Mouse (Mus musculus): Measurements from ENCODE around the gene Adgrd1. TPM values are rescaled to one million over a fixed set of nuclear protein-coding genes. Genes with fewer than 3 reads are reported as not detected.
"Not testable (repeated sequence)": the region's sequence is repeated elsewhere in the genome, so short reads cannot be mapped to it uniquely, and the experiment has no call there.

Gene Adgrd1
- polyA plus RNA-seq, 1 experiment from 2014 or later, result 2.4 TPM

DNA sequence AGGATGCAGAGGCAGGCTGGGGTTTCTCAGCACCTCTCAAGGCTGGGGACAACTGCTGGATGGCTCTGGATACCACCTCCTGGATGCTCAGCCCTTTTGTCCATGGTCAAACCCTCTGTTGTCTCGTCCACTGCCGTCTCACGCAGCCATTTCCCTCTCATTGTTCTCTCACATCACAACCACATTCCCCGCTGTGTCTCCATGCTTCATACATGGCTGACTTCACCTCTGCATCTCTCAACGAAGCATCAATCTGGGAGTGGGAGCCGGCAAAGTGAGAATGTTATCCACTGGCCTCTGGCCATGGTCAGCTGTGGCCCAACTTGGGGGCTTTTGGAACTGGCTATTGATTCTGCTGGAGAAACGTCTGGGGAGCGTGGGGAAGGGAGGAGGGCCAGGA is 15.2 kb downstream of the Adgrd1 start:
- whole genome bisulfite sequencing, result 78% methylated on average over 8 of the region's 8 CpGs
- H3K4me1 ChIP-seq, result no peaks in the 10 kb centered on the region; the same call in 1 of the 2 replicates
- no peaks in the 10 kb centered on the region for H3K9me3 ChIP-seq
- no peaks in the 10 kb centered on the region for H3K36me3 ChIP-seq
- no peak overlapping the region for H3K27ac ChIP-seq
- no peak overlapping the region for H3K4me2 ChIP-seq
- H3K9ac ChIP-seq, result no peak overlapping the region
- no peaks in the 10 kb centered on the region for H3K27me3 ChIP-seq
- no peak overlapping the region for H3K4me3 ChIP-seq
- ATAC-seq (ENCODE audit: insufficient number of reproducible peaks, low FRiP score, low TSS enrichment, low read depth), result no peak

DNA sequence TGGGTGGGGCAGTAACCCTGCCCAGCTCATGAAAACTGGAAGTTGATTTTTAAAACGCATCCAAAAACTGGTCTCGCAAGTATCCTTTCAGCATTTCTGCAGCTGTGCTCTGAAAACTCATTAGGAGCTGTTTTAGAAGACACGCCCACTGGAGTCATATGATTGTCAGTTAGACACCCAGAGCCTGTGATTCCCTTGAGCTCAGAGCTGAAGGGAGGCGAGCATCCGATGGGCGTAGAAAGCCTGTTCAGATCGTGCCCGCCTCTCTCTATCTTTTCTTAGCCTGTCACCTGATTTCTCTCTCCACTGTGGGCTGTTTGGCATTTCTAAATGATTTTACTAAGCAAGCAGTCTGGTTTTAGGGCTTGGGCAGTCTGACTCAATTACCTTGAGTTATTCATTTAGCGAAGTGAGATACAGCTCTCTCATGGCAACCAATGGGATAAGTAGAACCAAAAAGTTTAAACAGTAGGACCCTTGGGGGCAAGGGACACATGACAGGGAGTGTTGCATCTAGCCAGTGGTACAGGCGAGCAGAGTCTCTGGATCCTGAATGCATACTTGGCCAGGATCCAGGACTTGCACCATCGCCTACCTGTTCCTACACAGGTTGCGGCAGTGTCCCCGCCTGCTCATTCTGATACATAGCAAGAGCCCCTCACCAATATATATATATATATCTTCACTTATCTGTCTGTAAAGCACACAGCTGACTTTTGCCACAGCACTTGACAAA is 17.4 kb downstream of the Adgrd1 start:
- no peaks in the 10 kb centered on the region for H3K27me3 ChIP-seq
- WGBS, result 58% methylated on average over 13 of the region's 13 CpGs
- peak overlapping the region; percentile 40; the same call in 1 of the 2 replicates for H3K27ac ChIP-seq
- no peak overlapping the region for H3K4me2 ChIP-seq
- H3K4me3 ChIP-seq, result no peak overlapping the region
- no peaks in the 10 kb centered on the region; the same call in 1 of the 2 replicates for H3K4me1 ChIP-seq
- no peak overlapping the region for H3K9ac ChIP-seq
- no peaks in the 10 kb centered on the region for H3K9me3 ChIP-seq
- no peaks in the 10 kb centered on the region for H3K36me3 ChIP-seq
- no peak for ATAC-seq (ENCODE audit: insufficient number of reproducible peaks, low FRiP score, low TSS enrichment, low read depth)

DNA sequence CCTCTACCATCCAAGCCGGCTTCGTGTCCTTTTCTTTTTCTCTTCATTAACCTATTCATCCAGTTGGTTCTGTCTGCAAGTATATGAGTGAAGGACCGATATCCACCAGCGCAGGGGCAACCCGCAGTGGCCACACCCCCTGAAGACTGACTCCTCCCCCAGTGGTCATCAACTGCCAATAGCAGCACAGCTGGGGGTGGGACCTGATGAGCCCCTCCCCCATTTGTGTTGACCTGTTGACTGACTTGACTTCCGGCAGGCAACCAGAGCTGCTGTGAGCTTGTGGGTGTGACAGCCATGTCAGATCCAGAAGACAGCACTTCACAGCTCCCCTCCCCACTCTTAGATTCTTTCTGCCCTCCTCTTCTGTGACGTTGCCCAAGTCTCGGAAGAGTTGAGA is 19.7 kb downstream of the Adgrd1 start:
- H3K9ac ChIP-seq, result no peak overlapping the region
- H3K27ac ChIP-seq, result no peak overlapping the region
- no peak overlapping the region for H3K4me3 ChIP-seq
- no peak for ATAC-seq (ENCODE audit: insufficient number of reproducible peaks, low FRiP score, low TSS enrichment, low read depth)
- no peaks in the 10 kb centered on the region for H3K27me3 ChIP-seq
- H3K4me2 ChIP-seq, result no peak overlapping the region
- H3K36me3 ChIP-seq, result no peaks in the 10 kb centered on the region
- WGBS, result 78% methylated on average over 8 of the region's 8 CpGs
- H3K9me3 ChIP-seq, result no peaks in the 10 kb centered on the region
- no peaks in the 10 kb centered on the region; the same call in 1 of the 2 replicates for H3K4me1 ChIP-seq

DNA sequence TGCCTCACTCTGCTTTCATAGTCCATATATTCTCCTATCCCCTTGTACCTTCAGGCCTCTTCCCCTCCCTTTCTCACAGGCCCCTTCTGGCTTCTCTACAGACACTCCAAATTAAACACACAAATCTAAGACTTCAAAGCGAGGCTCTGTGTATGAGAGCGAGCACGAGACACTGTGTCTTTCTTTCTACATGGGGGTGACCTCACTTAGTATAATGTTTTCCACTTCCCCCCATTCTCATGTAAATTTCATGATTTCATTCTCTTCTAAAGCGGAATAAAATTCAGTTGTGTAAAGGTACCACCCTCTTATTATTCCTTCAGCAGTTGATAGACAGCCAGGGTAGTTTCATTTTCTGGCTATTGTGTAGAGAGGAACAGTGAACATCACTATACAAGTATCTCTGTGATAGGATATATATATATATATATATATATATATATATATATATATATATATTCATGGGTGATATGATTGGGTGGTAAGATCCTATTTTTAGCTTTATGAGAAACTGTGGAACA is 21.1 kb downstream of the Adgrd1 start:
- Histone ChIP-seq H3K27me3 (no peaks in the 10 kb centered on the region), H3K9me3 (no peaks in the 10 kb centered on the region), H3K27ac (no peak overlapping the region), H3K4me3 (no peak overlapping the region), H3K9ac (no peak overlapping the region), H3K4me2 (no peak overlapping the region), H3K36me3 (no peaks in the 10 kb centered on the region), H3K4me1 (no peaks in the 10 kb centered on the region; the same call in 1 of the 2 replicates)
- no peak for ATAC-seq (ENCODE audit: insufficient number of reproducible peaks, low FRiP score, low TSS enrichment, low read depth)
- WGBS, result 82% methylated on average over 4 of the region's 4 CpGs

DNA sequence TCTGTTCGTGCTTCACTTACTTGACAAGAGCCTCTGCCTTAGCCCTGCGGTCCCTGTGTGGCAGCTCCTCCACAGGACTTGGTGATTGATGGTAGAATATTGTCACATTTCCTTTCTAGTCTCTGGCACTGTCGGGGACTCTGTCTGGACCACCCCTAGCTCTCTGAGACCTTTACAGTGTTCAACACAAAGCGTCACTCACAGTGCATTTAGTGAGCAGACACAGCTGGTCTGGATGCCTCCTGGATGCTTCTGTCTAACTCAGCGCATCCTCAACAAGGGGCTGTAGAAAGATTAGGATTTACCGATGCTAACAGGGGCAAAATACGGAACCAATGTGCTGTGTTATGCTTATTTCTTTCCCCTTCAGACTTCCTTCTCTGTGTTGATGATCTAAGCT is 22.0 kb downstream of the Adgrd1 start:
- 61% methylated on average over 7 of the region's 7 CpGs for WGBS
- H3K4me3 ChIP-seq, result no peak overlapping the region
- H3K4me1 ChIP-seq, result no peaks in the 10 kb centered on the region; the same call in 1 of the 2 replicates
- H3K4me2 ChIP-seq, result no peak overlapping the region
- ATAC-seq (ENCODE audit: insufficient number of reproducible peaks, low FRiP score, low TSS enrichment, low read depth), result no peak
- H3K9ac ChIP-seq, result no peak overlapping the region
- no peak overlapping the region for H3K27ac ChIP-seq
- H3K27me3 ChIP-seq, result no peaks in the 10 kb centered on the region
- no peaks in the 10 kb centered on the region for H3K36me3 ChIP-seq
- H3K9me3 ChIP-seq, result no peaks in the 10 kb centered on the region

DNA sequence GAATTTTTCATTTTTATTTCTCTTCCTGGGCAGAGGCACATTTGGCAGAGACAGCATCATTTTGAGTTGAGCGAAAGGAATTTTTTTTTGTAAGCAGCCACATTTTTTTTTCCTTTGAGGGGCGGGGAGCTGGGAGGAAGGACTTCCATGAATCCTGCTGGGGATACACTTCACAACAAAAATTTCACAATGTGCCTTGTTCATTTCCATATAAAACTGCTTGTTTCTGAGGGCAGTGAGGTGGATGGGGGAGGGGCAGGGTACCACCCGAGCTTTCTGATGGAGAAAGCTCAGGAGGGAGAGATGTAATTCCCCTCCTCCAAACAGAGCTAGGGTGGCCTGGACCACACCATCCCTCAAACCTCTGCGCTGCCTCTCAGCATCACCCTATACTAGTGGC is 22.6 kb downstream of the Adgrd1 start:
- 58% methylated on average over 4 of the region's 4 CpGs for WGBS
- Histone ChIP-seq H3K4me3 (no peak overlapping the region), H3K9me3 (no peaks in the 10 kb centered on the region), H3K9ac (no peak overlapping the region), H3K36me3 (no peaks in the 10 kb centered on the region), H3K27me3 (no peaks in the 10 kb centered on the region), H3K27ac (no peak overlapping the region), H3K4me2 (no peak overlapping the region), H3K4me1 (0 out of 2 replicates have a peak, but pooled peaks cover under 1% of the 10 kb centered on the region)
- ATAC-seq (ENCODE audit: insufficient number of reproducible peaks, low FRiP score, low TSS enrichment, low read depth), result no peak

DNA sequence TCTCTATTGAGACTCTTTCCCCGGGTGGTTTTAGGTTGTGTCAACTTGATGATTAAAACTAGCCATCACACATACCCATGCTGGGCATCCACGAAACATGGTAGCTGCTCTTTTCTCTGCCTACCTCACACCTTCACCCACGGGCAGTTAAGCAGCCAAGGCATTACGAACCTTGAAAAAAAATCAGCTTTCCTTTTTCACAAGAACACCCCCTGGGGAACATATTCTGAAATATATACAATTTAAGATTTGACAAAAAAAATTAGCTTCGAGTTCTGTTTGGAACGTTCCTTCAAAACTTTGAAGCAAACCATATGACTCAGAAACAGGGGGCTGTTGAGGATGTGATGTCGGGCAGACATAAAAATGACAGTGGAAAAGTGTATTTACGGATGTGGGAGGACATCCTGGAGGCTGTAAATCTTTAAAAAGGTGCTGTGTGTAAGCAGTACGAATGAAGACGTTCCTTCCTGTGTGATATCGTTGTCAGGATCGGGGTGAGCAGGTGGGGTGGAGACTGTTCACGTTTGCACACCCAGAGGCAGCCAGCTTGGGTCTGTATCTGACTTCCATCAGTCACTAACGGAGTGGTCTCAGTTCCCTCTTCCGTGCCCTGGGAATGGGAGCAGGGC is 25.2 kb downstream of the Adgrd1 start:
- H3K9me3 ChIP-seq, result no peaks in the 10 kb centered on the region
- H3K4me3 ChIP-seq, result no peak overlapping the region
- H3K9ac ChIP-seq, result no peak overlapping the region
- no peaks in the 10 kb centered on the region for H3K36me3 ChIP-seq
- WGBS, result 75% methylated on average over 15 of the region's 15 CpGs
- no peaks in the 10 kb centered on the region for H3K27me3 ChIP-seq
- no peak overlapping the region for H3K27ac ChIP-seq
- H3K4me2 ChIP-seq, result no peak overlapping the region
- no peak for ATAC-seq (ENCODE audit: insufficient number of reproducible peaks, low FRiP score, low TSS enrichment, low read depth)
- H3K4me1 ChIP-seq, result 0 out of 2 replicates have a peak, but pooled peaks cover 10% of the 10 kb centered on the region

DNA sequence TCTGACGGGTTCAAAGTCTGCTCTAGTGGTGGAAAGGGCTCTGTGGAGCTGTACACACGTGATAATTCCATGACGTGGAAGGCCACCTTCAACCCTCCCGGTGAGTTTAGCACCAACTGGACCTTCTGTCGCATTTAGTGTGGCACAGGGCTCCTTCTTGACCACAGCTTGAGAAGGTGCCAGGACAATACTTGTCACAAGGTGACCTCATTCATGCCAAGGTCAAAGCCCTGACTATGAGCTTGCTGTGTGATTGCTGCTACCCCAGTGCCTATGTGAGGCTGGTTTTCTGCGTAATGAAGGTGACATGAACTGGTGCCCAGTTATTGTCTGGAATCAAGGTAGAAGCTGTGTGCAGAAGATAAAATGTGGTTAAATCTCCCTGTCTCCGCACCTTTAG is 25.9 kb downstream of the Adgrd1 start:
- H3K4me1 ChIP-seq, result 0 out of 2 replicates have a peak, but pooled peaks cover 10% of the 10 kb centered on the region
- no peak overlapping the region for H3K9ac ChIP-seq
- H3K27ac ChIP-seq, result no peak overlapping the region
- no peak overlapping the region for H3K4me2 ChIP-seq
- no peaks in the 10 kb centered on the region for H3K9me3 ChIP-seq
- 88% methylated on average over 7 of the region's 7 CpGs for WGBS
- H3K36me3 ChIP-seq, result no peaks in the 10 kb centered on the region
- H3K4me3 ChIP-seq, result no peak overlapping the region
- ATAC-seq (ENCODE audit: insufficient number of reproducible peaks, low FRiP score, low TSS enrichment, low read depth), result no peak
- H3K27me3 ChIP-seq, result no peaks in the 10 kb centered on the region

DNA sequence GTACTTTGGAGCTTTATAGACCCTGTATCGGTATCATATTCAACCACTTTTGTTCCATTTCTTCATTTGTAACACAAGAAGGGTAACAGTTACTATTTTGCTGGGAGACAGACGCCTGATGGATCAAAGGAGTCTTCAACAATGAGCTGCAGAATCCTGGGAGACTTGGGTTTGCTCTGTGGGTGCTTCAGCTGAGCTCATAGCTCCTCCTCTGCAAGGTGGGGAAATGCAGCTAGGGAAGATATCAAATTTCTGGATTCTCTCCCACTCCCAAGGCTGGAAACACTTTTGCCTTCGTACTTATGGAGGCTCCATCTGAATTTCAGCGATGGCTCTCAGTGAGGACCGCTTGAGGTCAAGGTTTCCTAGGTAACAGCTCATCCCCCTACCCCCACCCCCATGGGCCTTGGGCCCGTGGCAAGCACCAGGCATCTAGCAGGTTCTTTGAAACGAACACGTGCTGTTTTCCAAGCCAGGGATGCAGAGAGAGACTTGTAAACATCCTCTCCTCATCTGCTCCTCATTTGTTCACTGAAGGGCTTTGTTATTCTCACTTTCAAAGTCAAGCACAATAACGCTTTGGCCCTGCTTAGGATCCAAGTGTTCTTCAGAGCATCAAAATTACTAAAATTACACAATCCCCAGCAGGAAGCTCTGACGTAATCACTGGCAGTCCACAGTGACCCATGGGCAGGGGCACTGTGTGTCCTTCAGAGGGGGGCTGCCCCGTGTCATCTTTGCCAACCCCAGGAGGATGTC is 27.7 kb downstream of the Adgrd1 start:
- Histone ChIP-seq H3K27ac (0 out of 2 replicates have a peak overlapping the region, but pooled peaks have one; percentile 28), H3K4me1 (0 out of 2 replicates have a peak, but pooled peaks cover 10% of the 10 kb centered on the region), H3K4me3 (no peak overlapping the region), H3K4me2 (0 out of 2 replicates have a peak overlapping the region, but pooled peaks have one; percentile 1), H3K27me3 (no peaks in the 10 kb centered on the region), H3K9ac (no peak overlapping the region), H3K36me3 (no peaks in the 10 kb centered on the region), H3K9me3 (no peaks in the 10 kb centered on the region)
- no peak for ATAC-seq (ENCODE audit: insufficient number of reproducible peaks, low FRiP score, low TSS enrichment, low read depth)
- WGBS, result 22% methylated on average over 11 of the region's 11 CpGs

DNA sequence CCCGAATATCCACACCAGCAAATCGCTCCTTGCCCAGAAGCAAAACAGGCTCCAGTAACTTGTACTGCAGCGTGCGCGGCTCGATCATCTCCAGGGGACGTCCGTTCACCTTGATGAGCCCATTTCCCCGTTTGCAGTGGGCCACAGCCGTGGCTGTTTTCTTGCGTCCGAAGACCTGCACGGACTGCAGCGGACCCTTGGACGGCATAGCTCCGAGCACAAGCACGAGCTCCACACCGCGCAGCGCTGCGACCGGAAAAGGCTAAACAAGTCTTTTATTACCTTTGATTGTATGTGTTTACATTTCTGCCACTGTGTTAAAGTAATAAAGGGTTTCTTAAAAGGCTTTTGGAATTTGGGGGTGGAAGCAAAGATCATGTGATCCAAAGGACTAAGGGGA is 31.8 kb downstream of the Adgrd1 start:
- H3K36me3 ChIP-seq; H3K4me2 ChIP-seq; H3K27me3 ChIP-seq; H3K4me3 ChIP-seq; H3K27ac ChIP-seq; H3K9ac ChIP-seq; H3K4me1 ChIP-seq; ATAC-seq (ENCODE audit: insufficient number of reproducible peaks, low FRiP score, low TSS enrichment, low read depth); H3K9me3 ChIP-seq: not testable (repeated sequence)
- WGBS, result 95% methylated on average over 22 of the region's 22 CpGs

DNA sequence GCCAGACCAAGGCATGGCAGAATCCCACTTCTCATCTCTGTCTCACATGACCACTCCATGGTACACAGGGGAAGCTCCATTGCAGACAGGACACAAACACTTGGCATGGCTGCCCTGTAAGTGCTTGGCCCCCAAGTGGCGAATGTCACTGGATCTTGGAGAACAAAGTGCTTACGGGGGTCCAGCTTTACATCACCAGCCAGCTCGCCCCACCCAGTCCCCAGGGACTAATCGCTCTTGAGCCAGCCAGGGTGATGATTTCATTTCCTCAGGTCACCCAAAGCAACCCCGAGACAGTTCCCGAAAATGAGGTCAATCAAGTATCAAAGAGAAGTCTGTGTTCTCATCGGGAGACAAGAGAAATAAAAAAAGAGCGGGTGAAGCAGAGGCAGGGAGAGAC is 33.8 kb downstream of the Adgrd1 start:
- 92% methylated on average over 8 of the region's 8 CpGs for WGBS
- no peaks in the 10 kb centered on the region for H3K9me3 ChIP-seq
- H3K4me3 ChIP-seq, result no peak overlapping the region
- H3K27ac ChIP-seq, result no peak overlapping the region
- H3K9ac ChIP-seq, result no peak overlapping the region
- H3K27me3 ChIP-seq, result no peaks in the 10 kb centered on the region
- no peaks in the 10 kb centered on the region for H3K4me1 ChIP-seq
- no peaks in the 10 kb centered on the region for H3K36me3 ChIP-seq
- H3K4me2 ChIP-seq, result no peak overlapping the region
- no peak for ATAC-seq (ENCODE audit: insufficient number of reproducible peaks, low FRiP score, low TSS enrichment, low read depth)

Measured in limb, embryonic 15.5 days (tissue).